Mouse (Mus musculus) CH12.LX (cell line): Measurements from ENCODE around the gene Hmga2. TPM values are rescaled to one million over a fixed set of nuclear protein-coding genes. Genes with fewer than 3 reads are reported as not detected.

Experiments
- DNase-seq: peaks from one replicate; pipeline ENCODE4 v3.0.0-alpha.2; 2013; ENCODE audit errors: extremely low read depth
- H3K27ac ChIP-seq: 2 replicates; pipeline ENCODE4 v1.5.1; 2012; ENCODE audit warnings: low read depth, mild to moderate bottlenecking, control low read depth, moderate library complexity; ENCODE audit not compliant: insufficient read depth
- H3K27me3 ChIP-seq: replicated peaks from 2 replicates; pipeline ENCODE3; 2012; ENCODE audit warnings: inconsistent platforms
- H3K36me3 ChIP-seq, 2 experiments: replicated peaks in 1 of 2; 2 replicates each; pipeline versions ENCODE3 to v1.6.1; 2012; ENCODE audit warnings: inconsistent platforms in 1 of 2, low read length in 1 of 2, mild to moderate bottlenecking in 1 of 2, mixed read lengths in 1 of 2, moderate library complexity in 1 of 2; ENCODE audit not compliant: control insufficient read depth in 1 of 2, insufficient read depth in 1 of 2
- H3K4me1 ChIP-seq, 2 experiments: 2 replicates each; pipeline ENCODE4 v1.6.1; 2012; ENCODE audit warnings: inconsistent platforms in 1 of 2, moderate library complexity in 1 of 2; ENCODE audit not compliant: insufficient read depth in 2 of 2, control insufficient read depth in 1 of 2
- H3K4me2 ChIP-seq: 2 replicates; pipeline ENCODE4 v1.6.1; 2012; ENCODE audit warnings: low read depth, mild to moderate bottlenecking, control low read depth; ENCODE audit not compliant: poor library complexity, insufficient read depth, severe bottlenecking
- H3K4me3 ChIP-seq, 3 experiments: fragments of 150-350 bp in 1 of 3; sonication (generic) in 1 of 3; replicated peaks in 1 of 3; 2 replicates each; pipeline versions ENCODE3 to v1.5.1; 2011 to 2012; ENCODE audit warnings: low read depth in 2 of 3, low read length in 2 of 3, mild to moderate bottlenecking in 2 of 3, moderate library complexity in 2 of 3, control low read depth in 1 of 3, improper control_type of control experiment in 1 of 3, inconsistent platforms in 1 of 3, mixed read lengths in 1 of 3; ENCODE audit not compliant: poor library complexity in 1 of 3
- H3K79me2 ChIP-seq: replicated peaks from 2 replicates; pipeline ENCODE4 v1.6.1; 2012; ENCODE audit warnings: mild to moderate bottlenecking, moderate library complexity; ENCODE audit not compliant: control insufficient read depth, poor library complexity, insufficient read depth, severe bottlenecking; ENCODE audit errors: extremely low read depth
- H3K9ac ChIP-seq: 2 replicates; pipeline ENCODE4 v1.6.1; 2012; ENCODE audit warnings: low read depth, mild to moderate bottlenecking, control low read depth, moderate library complexity; ENCODE audit not compliant: insufficient read depth
- H3K9me3 ChIP-seq: replicated peaks from 2 replicates; pipeline ENCODE3; 2012; ENCODE audit warnings: low read length, inconsistent platforms, mixed read lengths
- BHLHE40 ChIP-seq: IDR thresholded peaks from 2 replicates; pipeline ENCODE4 v1.6.1; 2011; ENCODE audit warnings: mild to moderate bottlenecking, low read depth, low read length, improper control_type of control experiment
- CHD1 ChIP-seq: IDR thresholded peaks from 2 replicates; pipeline ENCODE4 v1.6.1; 2012; ENCODE audit warnings: low read depth, low read length, improper control_type of control experiment, inconsistent platforms
- CHD2 ChIP-seq: IDR thresholded peaks from 2 replicates; pipeline ENCODE4 v1.6.1; 2011; ENCODE audit warnings: low read length, improper control_type of control experiment
- ELF1 ChIP-seq: IDR thresholded peaks from 2 replicates; pipeline ENCODE4 v1.6.1; 2014; ENCODE audit warnings: low read depth, mild to moderate bottlenecking, inconsistent platforms, low read length, improper control_type of control experiment
- EP300 ChIP-seq: IDR thresholded peaks from 2 replicates; pipeline ENCODE4 v1.6.1; 2011; ENCODE audit warnings: low read length, improper control_type of control experiment
- GABPA ChIP-seq: IDR thresholded peaks from 2 replicates; pipeline ENCODE4 v1.6.1; 2012; ENCODE audit warnings: low read depth, low read length, improper control_type of control experiment, inconsistent platforms; ENCODE audit not compliant: insufficient replicate concordance
- HCFC1 ChIP-seq: IDR thresholded peaks from 2 replicates; pipeline ENCODE4 v1.6.1; 2012; ENCODE audit warnings: low read depth, mild to moderate bottlenecking, inconsistent platforms, low read length, improper control_type of control experiment
- JUND ChIP-seq: conservative IDR thresholded peaks from 2 replicates; pipeline ENCODE4 v1.6.1; 2011; ENCODE audit warnings: low read depth, low read length, improper control_type of control experiment
- KAT2A ChIP-seq: IDR thresholded peaks from 2 replicates; pipeline ENCODE4 v1.6.1; 2012; ENCODE audit warnings: low read length, improper control_type of control experiment, inconsistent platforms; ENCODE audit not compliant: insufficient replicate concordance
- MAFK ChIP-seq: IDR thresholded peaks from 2 replicates; pipeline ENCODE4 v1.6.1; 2011; ENCODE audit warnings: low read length, improper control_type of control experiment; ENCODE audit not compliant: insufficient replicate concordance
- MXI1 ChIP-seq: IDR thresholded peaks from 2 replicates; pipeline ENCODE4 v1.6.1; 2011; ENCODE audit warnings: mild to moderate bottlenecking, low read depth, low read length, improper control_type of control experiment
- MYC ChIP-seq: IDR thresholded peaks from 2 replicates; pipeline ENCODE4 v1.6.1; 2011; ENCODE audit warnings: low read depth, mild to moderate bottlenecking, improper control_type of control experiment, low read length
- PAX5 ChIP-seq: IDR thresholded peaks from 2 replicates; pipeline ENCODE4 v1.6.1; 2012; ENCODE audit warnings: low read length, inconsistent platforms, mixed read lengths
- POLR2A ChIP-seq: IDR thresholded peaks from 2 replicates; pipeline ENCODE4 v1.6.1; 2011; ENCODE audit warnings: low read depth, mild to moderate bottlenecking, improper control_type of control experiment, low read length
- RAD21 ChIP-seq: IDR thresholded peaks from 2 replicates; pipeline ENCODE4 v1.6.1; 2011; ENCODE audit warnings: low read depth, mild to moderate bottlenecking, low read length, improper control_type of control experiment, moderate library complexity
- SIN3A ChIP-seq: IDR thresholded peaks from 2 replicates; pipeline ENCODE4 v1.6.1; 2012; ENCODE audit warnings: low read length, improper control_type of control experiment, inconsistent platforms
- TBP ChIP-seq: conservative IDR thresholded peaks from 2 replicates; pipeline ENCODE4 v1.6.1; 2011; ENCODE audit warnings: low read depth, low read length, improper control_type of control experiment
- UBTF ChIP-seq: IDR thresholded peaks from 2 replicates; pipeline ENCODE4 v1.6.1; 2012; ENCODE audit warnings: low read depth, mild to moderate bottlenecking, inconsistent platforms, low read length, improper control_type of control experiment, moderate library complexity
- ZC3H11A ChIP-seq: IDR thresholded peaks from 2 replicates; pipeline ENCODE4 v1.6.1; 2012; ENCODE audit warnings: low read depth, mild to moderate bottlenecking, inconsistent platforms, low read length, improper control_type of control experiment
- ZKSCAN1 ChIP-seq: IDR thresholded peaks from 2 replicates; pipeline ENCODE4 v1.6.1; 2012; ENCODE audit warnings: low read depth, inconsistent platforms, low read length, improper control_type of control experiment, borderline replicate concordance
- ZNF384 ChIP-seq: IDR thresholded peaks from 2 replicates; pipeline ENCODE4 v1.6.1; 2012; ENCODE audit warnings: low read depth, low read length, improper control_type of control experiment, inconsistent platforms
- dilution Hi-C: fragments of 300-500 bp; cut with MboI; formaldehyde crosslinking; loops from 2 replicates; pipeline ENCODE4 v1.14.3; 2020; ENCODE audit warnings: low sequenced_read_pairs; ENCODE audit not compliant: extremely low pct_unique_long_range_greater_than_20kb, extremely low pct_ligation_motif_present
- in situ Hi-C: fragments of 300-500 bp; cut with MboI; formaldehyde crosslinking; loops from 3 replicates; pipeline ENCODE4 v1.14.3; 2019; ENCODE audit warnings: low sequenced_read_pairs, low pct_ligation_motif_present, low pct_unique_long_range_greater_than_20kb, mixed read lengths
- polyA plus RNA-seq: library from polyadenylated mRNA; unstranded; fragments of >175 nt; gene quantifications from 2 replicates; pipeline ENCODE4 v1.2.1, GENCODE M21; 2012; ENCODE audit warnings: low read depth; ENCODE audit not compliant: insufficient read length
- total RNA-seq, 2 experiments: library from RNA; depleted of rRNA; stranded (reverse); fragments of 300-350 nt in 1 of 2; fragments of >200 nt in 1 of 2; gene quantifications; 2 replicates each; pipeline ENCODE4 v1.2.3; 2012 to 2014

Gene Hmga2
- total and polyA plus RNA-seq, 3 experiments: not detected

DNA sequence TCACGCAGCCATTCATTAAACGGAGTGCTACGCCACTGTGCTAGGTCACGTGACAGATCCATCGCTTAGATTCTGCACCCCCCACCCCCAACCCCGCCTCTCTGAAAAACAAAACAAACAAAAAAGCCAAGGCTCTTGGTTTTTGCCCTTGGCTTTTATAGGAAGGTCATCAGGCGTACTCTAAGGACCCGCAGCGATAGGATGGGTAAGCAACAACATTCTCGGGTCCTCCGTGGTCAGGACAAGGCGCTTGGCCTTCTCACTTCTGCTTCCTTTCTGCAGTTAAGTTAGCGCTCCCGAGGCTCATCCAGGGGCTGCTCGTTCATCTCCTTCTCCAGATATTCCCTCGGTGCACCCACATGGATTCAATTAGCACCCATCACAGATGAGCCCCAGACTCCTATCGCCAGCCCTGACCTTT is 79.0 kb downstream of the Hmga2 start:
- H3K79me2 ChIP-seq: no peaks in the 10 kb centered on the region
- in situ Hi-C loops: no loop called here
- no peaks in the 10 kb centered on the region for H3K4me1 ChIP-seq
- dilution Hi-C loops: no loop called here
- TF ChIP-seq JUND (no peak), TBP (no peak), PAX5 (no peak), ZKSCAN1 (no peak), ZC3H11A (no peak), GABPA (no peak), CHD2 (no peak)
- H3K36me3 ChIP-seq: no peaks in the 10 kb centered on the region
- H3K9me3 ChIP-seq: peaks cover 36% of the 10 kb centered on the region
- H3K9ac ChIP-seq: no peak overlapping the region
- H3K27ac ChIP-seq: no peak overlapping the region
- H3K4me2 ChIP-seq: no peak overlapping the region
- no peaks in the 10 kb centered on the region for H3K27me3 ChIP-seq
- DNase-seq: no peak
- H3K4me3 ChIP-seq: no peak overlapping the region

DNA sequence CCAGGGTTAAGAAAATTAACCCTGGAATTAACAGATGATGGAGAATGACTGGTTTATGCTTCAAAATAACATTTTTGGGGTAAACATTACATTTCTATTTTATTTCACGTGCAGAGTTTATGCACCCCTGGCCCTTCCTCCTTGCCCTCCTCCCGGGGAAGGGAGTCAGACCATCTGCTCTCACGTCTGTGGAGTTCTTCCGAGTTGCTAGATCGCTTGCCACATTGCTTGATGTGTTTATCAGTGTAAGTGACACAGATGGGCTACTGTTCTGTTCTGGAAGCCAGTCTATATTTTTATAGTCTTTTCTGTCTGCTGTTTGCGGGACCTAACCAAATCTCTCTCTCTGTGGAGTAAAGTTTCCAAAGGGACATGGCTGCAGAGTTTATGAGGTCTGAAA is 80.7 kb downstream of the Hmga2 start:
- dilution Hi-C loops: no loop called here
- Histone ChIP-seq H3K4me2 (no peak overlapping the region), H3K36me3 (no peaks in the 10 kb centered on the region), H3K4me1 (no peaks in the 10 kb centered on the region), H3K79me2 (no peaks in the 10 kb centered on the region), H3K4me3 (no peak overlapping the region), H3K27ac (no peak overlapping the region), H3K27me3 (no peaks in the 10 kb centered on the region), H3K9me3 (peaks cover 42% of the 10 kb centered on the region), H3K9ac (no peak overlapping the region)
- no peak for TF ChIP-seq MYC
- TF ChIP-seq CHD2: no peak
- TF ChIP-seq BHLHE40: no peak
- TF ChIP-seq ZKSCAN1: no peak
- no peak for TF ChIP-seq ZNF384
- no peak for TF ChIP-seq MXI1
- no peak for TF ChIP-seq GABPA
- TF ChIP-seq UBTF: no peak
- no peak for TF ChIP-seq POLR2A
- TF ChIP-seq EP300: no peak
- TF ChIP-seq ZC3H11A: no peak
- TF ChIP-seq SIN3A: no peak
- in situ Hi-C loops: no loop called here
- no peak for DNase-seq

DNA sequence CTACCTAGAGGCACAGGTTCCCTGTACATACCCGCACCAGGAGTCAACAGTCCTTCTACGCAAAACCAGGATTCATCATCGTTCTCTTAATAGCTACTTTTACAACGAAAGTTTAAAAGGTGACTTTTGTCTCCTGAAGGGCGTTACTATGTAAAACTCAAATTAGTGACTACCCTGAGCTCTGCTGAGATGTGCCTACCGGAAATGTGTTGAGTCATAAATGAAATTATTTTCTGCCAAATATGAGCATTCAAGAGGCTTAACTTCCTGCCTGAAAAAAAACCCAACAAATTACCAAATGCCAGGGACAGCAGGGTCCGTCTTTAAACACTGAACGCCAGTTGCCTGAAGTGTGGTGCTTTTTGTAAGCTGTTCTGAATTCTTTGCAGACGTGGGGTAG is 81.5 kb downstream of the Hmga2 start:
- no peak for DNase-seq
- dilution Hi-C loops (no loop called here), in situ Hi-C loops (no loop called here)
- no peaks in the 10 kb centered on the region for H3K27me3 ChIP-seq
- no peaks in the 10 kb centered on the region for H3K36me3 ChIP-seq
- H3K27ac ChIP-seq: no peak overlapping the region
- no peak overlapping the region for H3K4me2 ChIP-seq
- no peaks in the 10 kb centered on the region for H3K4me1 ChIP-seq
- no peak overlapping the region for H3K4me3 ChIP-seq
- H3K9me3 ChIP-seq: peaks cover 39% of the 10 kb centered on the region
- TF ChIP-seq TBP: no peak
- TF ChIP-seq RAD21: no peak
- TF ChIP-seq KAT2A: no peak
- no peak for TF ChIP-seq MAFK
- TF ChIP-seq ZNF384: no peak
- no peak for TF ChIP-seq CHD1
- no peak for TF ChIP-seq HCFC1
- TF ChIP-seq ELF1: no peak
- no peaks in the 10 kb centered on the region for H3K79me2 ChIP-seq
- no peak overlapping the region for H3K9ac ChIP-seq
